Mouse (Mus musculus): ENCODE data around the gene Arrdc2. TPM values are rescaled to one million over a fixed set of nuclear protein-coding genes. Genes with fewer than 3 reads are reported as not detected.

Gene Arrdc2
- polyA plus RNA-seq, 1 experiment from 2014 or later = 8.0 TPM

- no peak for ATAC-seq (ENCODE audit: low FRiP score, low read depth)
- Histone ChIP-seq H3K9ac (peak within 1 kb of the TSS; percentile 56), H3K27me3 (no peaks in the 10 kb centered on the region), H3K9me3 (no peaks in the 10 kb centered on the region), H3K27ac (replicated peaks) (peak within 1 kb of the TSS; percentile 95), H3K4me2 (peak within 1 kb of the TSS; percentile 94), H3K36me3 (peaks cover 5% of the 10 kb centered on the region; the same call in 1 of the 2 replicates), H3K4me3 (peak within 1 kb of the TSS; percentile 48), H3K4me1 (replicated peaks) (peaks cover 56% of the 10 kb centered on the region)
- WGBS = under 1% methylated on average over 55 of the region's 55 CpGs
These were observed 23.5 kb upstream of the Arrdc2 start, which contains the start of gene Kcnn1 for GRCm38 (mm10) chr8:70862824-70863641. Gene Kcnn1, minus strand, starts transcription at chr8:70863258.

DNA sequence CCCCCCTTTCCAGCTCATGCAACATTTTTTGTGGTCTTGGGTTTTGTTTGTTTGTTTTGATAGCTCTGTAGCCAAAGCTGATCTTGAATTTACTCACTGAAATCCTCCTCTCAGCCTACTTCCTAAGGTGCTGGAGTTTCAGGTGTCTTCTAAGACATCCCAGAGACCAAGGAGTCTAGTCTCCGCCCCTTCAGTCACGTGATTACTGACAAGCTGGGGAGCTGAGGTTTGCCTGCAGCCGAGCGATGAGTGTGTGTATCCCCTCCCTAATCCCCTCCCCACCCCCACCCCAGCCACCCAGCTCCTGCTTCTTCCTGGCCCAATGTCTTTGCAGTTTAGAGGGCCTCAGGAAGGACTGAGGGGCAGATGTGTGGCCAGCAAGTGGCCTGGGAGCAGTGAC is 18.0 kb upstream of the Arrdc2 start:
- no peaks in the 10 kb centered on the region for H3K36me3 ChIP-seq
- no peak overlapping the region for H3K9ac ChIP-seq
- no peak overlapping the region for H3K4me3 ChIP-seq
- H3K27ac ChIP-seq (replicated peaks) = no peak overlapping the region
- H3K4me1 ChIP-seq (replicated peaks) = peaks cover 43% of the 10 kb centered on the region
- no peaks in the 10 kb centered on the region for H3K9me3 ChIP-seq
- peak overlapping the region; percentile 85 for H3K4me2 ChIP-seq
- 14% methylated on average over 4 of the region's 4 CpGs for WGBS
- no peaks in the 10 kb centered on the region for H3K27me3 ChIP-seq
- no peak for ATAC-seq (ENCODE audit: low FRiP score, low read depth)

GRCm38 (mm10) chr8:70856541-70857197 is 17.1 kb upstream of the Arrdc2 start:
- H3K4me1 ChIP-seq (replicated peaks) = peaks cover 35% of the 10 kb centered on the region
- WGBS = 7% methylated on average over 31 of the region's 33 CpGs
- no peak overlapping the region for H3K27ac ChIP-seq (replicated peaks)
- H3K9me3 ChIP-seq = no peaks in the 10 kb centered on the region
- peak; percentile 82 for ATAC-seq (ENCODE audit: low FRiP score, low read depth)
- peak overlapping the region; percentile 53 for H3K9ac ChIP-seq
- no peaks in the 10 kb centered on the region for H3K36me3 ChIP-seq
- H3K27me3 ChIP-seq = no peaks in the 10 kb centered on the region
- peak overlapping the region; percentile 53 for H3K4me3 ChIP-seq
- peak overlapping the region; percentile 85 for H3K4me2 ChIP-seq

GRCm38 (mm10) chr8:70856028-70856427 is 16.5 kb upstream of the Arrdc2 start:
- Histone ChIP-seq H3K4me1 (replicated peaks) (peaks cover 31% of the 10 kb centered on the region), H3K4me3 (no peak overlapping the region), H3K27ac (replicated peaks) (no peak overlapping the region), H3K36me3 (no peaks in the 10 kb centered on the region), H3K4me2 (peak overlapping the region; percentile 85), H3K27me3 (no peaks in the 10 kb centered on the region), H3K9ac (no peak overlapping the region), H3K9me3 (no peaks in the 10 kb centered on the region)
- no peak for ATAC-seq (ENCODE audit: low FRiP score, low read depth)
- WGBS = 70% methylated on average over 5 of the region's 5 CpGs

DNA sequence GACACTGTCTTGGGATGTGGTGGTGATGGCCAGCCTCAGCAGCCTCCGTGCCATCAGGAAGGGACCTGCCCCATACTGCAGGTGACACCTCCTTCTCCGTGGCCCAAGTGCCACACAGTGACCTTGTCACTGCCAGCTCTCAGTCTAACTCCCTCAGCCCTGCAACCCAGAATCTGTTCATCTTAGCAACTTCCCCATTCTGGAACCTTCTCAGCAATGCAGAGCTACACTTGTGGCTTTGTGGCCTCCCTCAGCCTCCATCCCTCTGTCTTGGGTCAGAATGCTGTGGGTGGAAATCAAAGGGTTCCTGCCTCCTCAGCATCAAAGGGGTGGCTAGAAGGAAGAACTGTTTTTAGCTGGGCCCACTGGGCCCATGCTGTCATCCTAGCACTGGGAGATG is 14.3 kb upstream of the Arrdc2 start:
- H3K36me3 ChIP-seq = no peaks in the 10 kb centered on the region
- H3K27me3 ChIP-seq = no peaks in the 10 kb centered on the region
- H3K9me3 ChIP-seq = no peaks in the 10 kb centered on the region
- H3K27ac ChIP-seq (replicated peaks) = no peak overlapping the region
- H3K9ac ChIP-seq = no peak overlapping the region
- no peak overlapping the region for H3K4me2 ChIP-seq
- WGBS = 97% methylated on average over 2 of the region's 2 CpGs
- no peak for ATAC-seq (ENCODE audit: low FRiP score, low read depth)
- H3K4me1 ChIP-seq (replicated peaks) = peaks cover 31% of the 10 kb centered on the region
- no peak overlapping the region for H3K4me3 ChIP-seq

DNA sequence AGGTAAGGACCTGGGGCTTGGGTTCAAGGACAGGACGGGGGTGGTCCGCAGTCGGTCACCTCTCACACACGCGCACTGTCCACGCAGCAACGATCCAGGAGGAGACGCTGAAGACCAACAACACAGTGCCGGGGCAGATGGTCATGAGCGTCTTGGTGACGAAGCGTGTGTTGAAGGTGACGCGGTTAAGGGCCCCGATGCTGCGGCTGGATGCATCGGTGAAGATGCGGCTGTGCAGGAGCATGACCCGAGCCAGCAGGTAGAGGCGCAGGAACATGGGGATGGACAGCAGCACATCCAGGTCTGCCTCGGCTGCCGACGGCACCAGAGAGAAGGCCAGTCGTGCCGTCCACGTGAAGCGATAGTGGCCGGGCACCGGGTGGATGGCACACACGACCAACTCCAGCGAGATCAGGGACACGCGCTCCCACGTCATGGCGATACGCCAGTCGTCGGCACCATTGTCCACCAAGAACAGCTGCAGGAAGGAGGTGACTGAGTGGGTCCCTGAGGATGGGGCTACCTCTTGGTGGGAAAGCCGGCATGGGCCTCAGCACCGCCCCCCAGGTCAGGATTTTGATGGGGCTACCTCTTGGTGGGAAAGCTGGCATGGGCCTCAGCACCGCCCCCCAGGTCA is 13.2 kb upstream of the Arrdc2 start:
- Histone ChIP-seq H3K9me3 (no peaks in the 10 kb centered on the region), H3K27me3 (no peaks in the 10 kb centered on the region), H3K4me3 (no peak overlapping the region), H3K4me1 (replicated peaks) (peaks cover 25% of the 10 kb centered on the region), H3K9ac (no peak overlapping the region), H3K36me3 (no peaks in the 10 kb centered on the region), H3K27ac (replicated peaks) (no peak overlapping the region), H3K4me2 (no peak overlapping the region)
- no peak for ATAC-seq (ENCODE audit: low FRiP score, low read depth)
- 93% methylated on average over 41 of the region's 41 CpGs for WGBS

DNA sequence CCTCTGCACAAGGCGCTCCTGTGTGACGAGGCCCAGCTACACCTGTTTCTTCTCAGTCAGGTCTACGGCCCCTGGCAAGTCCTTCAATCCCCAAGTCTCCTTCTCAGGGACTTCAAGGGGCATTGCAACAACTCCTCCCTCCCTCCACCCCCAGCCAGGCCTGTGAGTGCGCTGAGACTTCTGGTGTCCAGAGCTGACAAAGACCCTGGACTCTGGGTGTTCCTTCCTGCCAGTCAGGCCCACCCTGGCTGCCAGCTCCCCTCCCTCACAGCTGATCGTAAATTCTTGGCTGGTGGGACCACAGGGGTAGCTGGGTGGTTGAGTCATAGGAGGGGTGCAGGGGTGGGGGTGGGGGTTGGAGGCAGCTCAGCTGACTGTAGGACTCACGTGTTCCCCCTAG is 12.3 kb upstream of the Arrdc2 start:
- H3K27me3 ChIP-seq = no peaks in the 10 kb centered on the region
- no peak overlapping the region for H3K9ac ChIP-seq
- no peak overlapping the region for H3K27ac ChIP-seq (replicated peaks)
- H3K9me3 ChIP-seq = no peaks in the 10 kb centered on the region
- ATAC-seq (ENCODE audit: low FRiP score, low read depth) = no peak
- no peaks in the 10 kb centered on the region for H3K36me3 ChIP-seq
- no peak overlapping the region for H3K4me3 ChIP-seq
- H3K4me1 ChIP-seq (replicated peaks) = peaks cover 16% of the 10 kb centered on the region
- no peak overlapping the region for H3K4me2 ChIP-seq
- 63% methylated on average over 6 of the region's 6 CpGs for whole genome bisulfite sequencing

DNA sequence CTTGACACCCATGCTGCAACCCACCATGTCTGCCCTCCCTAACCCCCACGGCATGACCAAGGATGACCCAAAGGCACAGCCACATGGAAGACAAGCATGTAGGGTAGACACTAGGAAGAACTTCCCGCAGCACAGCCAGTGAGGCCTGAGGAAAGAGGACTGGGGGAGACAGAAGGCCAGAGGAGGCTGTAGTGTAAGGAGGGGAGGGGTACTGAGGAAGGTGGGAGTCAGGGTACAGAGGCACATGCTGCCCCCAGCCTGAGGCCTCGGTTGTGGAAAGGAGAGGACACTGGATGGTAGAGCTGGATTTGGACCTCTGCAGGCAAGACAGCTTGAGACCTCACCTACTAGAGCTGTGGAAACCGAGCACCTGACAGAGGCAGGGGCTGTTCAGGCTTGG is 11.4 kb upstream of the Arrdc2 start:
- Histone ChIP-seq H3K4me2 (no peak overlapping the region), H3K4me3 (no peak overlapping the region), H3K9me3 (no peaks in the 10 kb centered on the region), H3K9ac (no peak overlapping the region), H3K27me3 (no peaks in the 10 kb centered on the region), H3K4me1 (replicated peaks) (peaks cover 9% of the 10 kb centered on the region; the same call in 1 of the 2 replicates), H3K27ac (replicated peaks) (no peak overlapping the region), H3K36me3 (no peaks in the 10 kb centered on the region)
- 81% methylated on average over 4 of the region's 4 CpGs for WGBS
- ATAC-seq (ENCODE audit: low FRiP score, low read depth) = no peak

DNA sequence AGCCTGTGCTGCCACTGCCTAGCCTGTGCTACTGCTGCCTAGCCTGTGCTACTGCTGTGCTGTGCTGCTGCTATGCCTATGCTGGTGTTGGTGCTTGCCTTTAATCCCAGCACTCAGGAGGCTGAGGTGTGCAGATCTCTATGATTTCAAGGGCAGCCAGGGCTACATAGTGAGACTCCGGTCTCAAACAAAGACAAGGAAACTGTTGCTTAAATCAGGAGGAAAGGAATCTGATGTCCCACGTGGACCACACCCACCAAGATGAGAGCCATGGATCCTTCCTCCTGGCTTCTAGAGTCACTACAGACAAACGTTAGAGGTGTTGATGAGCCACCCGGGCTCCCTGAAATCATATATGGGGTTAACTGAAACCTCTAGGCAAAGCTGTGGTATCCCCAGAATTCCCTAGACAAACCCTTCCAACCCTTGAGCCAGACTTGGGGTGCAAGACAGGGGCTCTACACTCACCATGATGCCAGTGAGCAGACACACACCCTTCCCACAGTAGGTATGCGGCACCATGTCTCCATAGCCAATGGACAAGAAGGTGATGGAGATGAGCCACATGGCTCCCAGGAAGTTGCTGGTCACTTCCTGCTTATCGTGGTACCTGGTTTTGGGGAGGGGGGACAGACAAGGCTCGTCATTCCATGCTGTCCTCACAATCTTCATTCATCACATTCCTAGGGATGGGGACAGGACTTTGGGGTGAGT is 10.8 kb upstream of the Arrdc2 start:
- no peak overlapping the region for H3K4me3 ChIP-seq
- no peaks in the 10 kb centered on the region for H3K27me3 ChIP-seq
- no peak overlapping the region for H3K27ac ChIP-seq (replicated peaks)
- H3K9ac ChIP-seq = no peak overlapping the region
- no peak overlapping the region for H3K4me2 ChIP-seq
- ATAC-seq (ENCODE audit: low FRiP score, low read depth) = no peak
- peaks cover 9% of the 10 kb centered on the region; the same call in 1 of the 2 replicates for H3K4me1 ChIP-seq (replicated peaks)
- WGBS = 79% methylated on average over 7 of the region's 7 CpGs
- H3K9me3 ChIP-seq = no peaks in the 10 kb centered on the region
- no peaks in the 10 kb centered on the region for H3K36me3 ChIP-seq

- 88% methylated on average over 3 of the region's 3 CpGs for WGBS
- no peaks in the 10 kb centered on the region for H3K27me3 ChIP-seq
- H3K4me2 ChIP-seq = no peak overlapping the region
- ATAC-seq (ENCODE audit: low FRiP score, low read depth) = no peak
- 0 out of 2 replicates have a peak, but pooled peaks cover under 1% of the 10 kb centered on the region for H3K4me1 ChIP-seq (replicated peaks)
- H3K36me3 ChIP-seq = no peaks in the 10 kb centered on the region
- H3K4me3 ChIP-seq = no peak overlapping the region
- no peak overlapping the region for H3K9ac ChIP-seq
- H3K27ac ChIP-seq (replicated peaks) = no peak overlapping the region
- H3K9me3 ChIP-seq = no peaks in the 10 kb centered on the region
These were observed 9.9 kb upstream of the Arrdc2 start for GRCm38 (mm10) chr8:70849333-70849990.

DNA sequence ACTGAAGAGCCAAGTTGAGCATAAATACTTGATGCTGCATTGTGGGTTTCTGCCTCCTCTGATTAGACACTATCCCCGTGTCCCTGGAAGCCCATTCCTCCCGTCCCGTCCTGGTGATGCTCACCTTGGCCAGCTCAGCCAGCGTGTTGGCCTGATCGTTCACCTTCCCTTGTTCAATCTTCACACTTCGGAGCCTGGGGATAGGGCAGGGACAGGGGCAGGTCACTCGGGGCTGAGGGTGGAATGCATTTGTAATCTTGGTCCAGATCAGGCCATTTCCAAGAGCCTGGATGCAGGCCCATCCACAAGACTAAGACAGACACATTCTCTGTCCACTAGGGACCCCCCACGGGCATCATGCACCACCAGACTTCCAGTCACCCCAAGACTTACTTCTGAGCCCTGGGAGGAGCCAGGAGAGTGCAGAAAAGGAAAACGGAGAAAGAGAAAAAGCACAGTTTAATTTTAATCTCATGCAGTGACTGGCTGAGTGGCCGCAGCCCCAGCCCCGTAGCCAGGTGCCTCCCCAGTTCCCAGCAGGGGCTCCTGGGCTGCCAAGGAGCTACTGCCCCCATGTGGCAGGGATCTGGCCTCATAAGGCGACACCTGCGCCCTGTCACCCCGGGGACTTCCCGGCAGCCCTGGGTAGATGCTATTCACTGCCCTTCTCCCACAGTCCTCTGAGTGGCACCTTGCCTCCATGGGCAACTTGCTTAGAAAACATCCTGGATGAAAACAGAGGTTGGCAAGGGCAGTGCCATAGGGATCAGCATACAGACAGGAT is 7.0 kb upstream of the Arrdc2 start:
- H3K4me1 ChIP-seq (replicated peaks) = no peaks in the 10 kb centered on the region
- no peak overlapping the region for H3K4me2 ChIP-seq
- no peak overlapping the region for H3K27ac ChIP-seq (replicated peaks)
- no peaks in the 10 kb centered on the region for H3K36me3 ChIP-seq
- no peaks in the 10 kb centered on the region for H3K9me3 ChIP-seq
- H3K27me3 ChIP-seq = no peaks in the 10 kb centered on the region
- no peak for ATAC-seq (ENCODE audit: low FRiP score, low read depth)
- 58% methylated on average over 15 of the region's 15 CpGs for WGBS
- H3K9ac ChIP-seq = no peak overlapping the region
- no peak overlapping the region for H3K4me3 ChIP-seq

Measured in hindbrain, embryonic 15.5 days (tissue).